Mouse (Mus musculus) layer of hippocampus, adult 2 months (tissue): ENCODE results near the gene Dthd1. TPM values are rescaled to one million over a fixed set of nuclear protein-coding genes. Genes with fewer than 3 reads are reported as not detected.
A peak's percentile ranks its signal among the peaks of the same experiment; 100 is the strongest.

ENCODE experiments used
- DNase-seq, 2 experiments: peaks; one replicate each; pipeline ENCODE4 v3.0.0; 2022; ENCODE audit warnings: low spot score in 2 of 2
- H3K27ac ChIP-seq: fragments of 200-600 bp; 2 replicates; pipeline ENCODE4 v1.8.1; 2022
- H3K4me3 ChIP-seq: fragments of 200-600 bp; 2 replicates; pipeline ENCODE4 v1.8.1; 2022; ENCODE audit warnings: mild to moderate bottlenecking
- CTCF ChIP-seq: fragments of 200-600 bp; conservative IDR thresholded peaks from 2 replicates; pipeline ENCODE4 v1.8.1; 2022; ENCODE audit warnings: antibody characterized with exemption, mild to moderate bottlenecking, moderate library complexity
- total RNA-seq, 2 experiments: library from RNA; stranded (reverse); gene quantifications; 2 replicates each; pipeline ENCODE4 v1.2.3; 2021

Gene Dthd1
- total RNA-seq, 2 experiments from 2014 or later, result 0.15 TPM; not detected in 1

GRCm38 (mm10) chr5:62819567-62819966 lies 5.9 kb downstream of the Dthd1 start:
- no peak for TF ChIP-seq CTCF
- DNase-seq, result no peak
- Histone ChIP-seq H3K4me3 (no peak overlapping the region), H3K27ac (peak overlapping the region; percentile 78)

GRCm38 (mm10) chr5:62820363-62821271 lies 7.0 kb downstream of the Dthd1 start:
- no peak for DNase-seq
- H3K4me3 ChIP-seq, result no peak overlapping the region
- peak overlapping the region; percentile 78 for H3K27ac ChIP-seq
- TF ChIP-seq CTCF, result no peak

- no peak for DNase-seq
Observed at GRCm38 (mm10) chr5:62842955-62843730, 29.5 kb downstream of the Dthd1 start.

GRCm38 (mm10) chr5:62846571-62847131 lies 33.0 kb downstream of the Dthd1 start:
- no peak overlapping the region for H3K4me3 ChIP-seq
- H3K27ac ChIP-seq, result no peak overlapping the region
- DNase-seq, result no peak
- TF ChIP-seq CTCF, result no peak

More at GRCm38 (mm10) chr5:62842955-62843730, 29.5 kb downstream of the Dthd1 start:
- TF ChIP-seq CTCF, result no peak
- no peak overlapping the region for H3K27ac ChIP-seq
- no peak overlapping the region for H3K4me3 ChIP-seq

GRCm38 (mm10) chr5:62851337-62851736 lies 37.7 kb downstream of the Dthd1 start:
- Histone ChIP-seq H3K27ac (no peak overlapping the region), H3K4me3 (no peak overlapping the region)
- DNase-seq, result no peak
- TF ChIP-seq CTCF, result no peak

- no peak for DNase-seq
- no peak for TF ChIP-seq CTCF
- Histone ChIP-seq H3K4me3 (no peak overlapping the region), H3K27ac (0 out of 2 replicates have a peak overlapping the region, but pooled peaks have one; percentile 51)
Observed at GRCm38 (mm10) chr5:62854361-62854844, 40.8 kb downstream of the Dthd1 start.

- Histone ChIP-seq H3K27ac (no peak overlapping the region), H3K4me3 (no peak overlapping the region)
- TF ChIP-seq CTCF, result no peak
- DNase-seq, result no peak
Observed at GRCm38 (mm10) chr5:62857502-62857901, 43.9 kb downstream of the Dthd1 start.

- no peak for TF ChIP-seq CTCF
- DNase-seq, result no peak
- Histone ChIP-seq H3K27ac (no peak overlapping the region), H3K4me3 (no peak overlapping the region)
Observed at GRCm38 (mm10) chr5:62858282-62858681, 44.7 kb downstream of the Dthd1 start.

GRCm38 (mm10) chr5:62864348-62864747 lies 50.7 kb downstream of the Dthd1 start:
- DNase-seq, result no peak
- Histone ChIP-seq H3K27ac (no peak overlapping the region), H3K4me3 (no peak overlapping the region)
- TF ChIP-seq CTCF, result no peak

GRCm38 (mm10) chr5:62867003-62867402 lies 53.4 kb downstream of the Dthd1 start:
- TF ChIP-seq CTCF, result no peak
- no peak for DNase-seq
- Histone ChIP-seq H3K27ac (no peak overlapping the region), H3K4me3 (no peak overlapping the region)

GRCm38 (mm10) chr5:62879530-62879929 lies 65.9 kb downstream of the Dthd1 start:
- H3K27ac ChIP-seq, result no peak overlapping the region
- DNase-seq, result no peak
- no peak overlapping the region for H3K4me3 ChIP-seq
- TF ChIP-seq CTCF, result no peak

GRCm38 (mm10) chr5:62895326-62895725 lies 81.7 kb downstream of the Dthd1 start:
- H3K27ac ChIP-seq, result no peak overlapping the region
- H3K4me3 ChIP-seq, result no peak overlapping the region
- peak; percentile 92 for TF ChIP-seq CTCF
- DNase-seq, result peak; percentile 41 to 47

GRCm38 (mm10) chr5:62906954-62907353 lies 93.3 kb downstream of the Dthd1 start:
- H3K27ac ChIP-seq, result no peak overlapping the region
- peak; percentile 66 for TF ChIP-seq CTCF
- no peak for DNase-seq
- no peak overlapping the region for H3K4me3 ChIP-seq
